Mouse (Mus musculus) kidney, adult 2 months (tissue): ENCODE data around the gene Eif4h. TPM values are rescaled to one million over a fixed set of nuclear protein-coding genes. Genes with fewer than 3 reads are reported as not detected.

Source experiments
- DNase-seq: peaks from one replicate; pipeline ENCODE4 v3.0.0; 2021
- H3K27ac ChIP-seq: fragments of 200-500 bp; 2 replicates; pipeline ENCODE4 v1.5.1; 2012; ENCODE audit warnings: low read depth, low read length, control low read depth, inconsistent platforms; ENCODE audit not compliant: insufficient read depth
- H3K27me3 ChIP-seq: fragments of 200-500 bp; replicated peaks from 2 replicates; pipeline ENCODE4 v1.6.1; 2012; ENCODE audit warnings: mild to moderate bottlenecking, moderate library complexity, low read length, inconsistent platforms; ENCODE audit not compliant: control insufficient read depth, insufficient read depth
- H3K36me3 ChIP-seq: fragments of 200-500 bp; 2 replicates; pipeline ENCODE4 v1.6.1; 2012; ENCODE audit warnings: mild to moderate bottlenecking, moderate library complexity, low read length, inconsistent platforms; ENCODE audit not compliant: control insufficient read depth, insufficient read depth
- H3K4me1 ChIP-seq: fragments of 200-500 bp; 2 replicates; pipeline ENCODE4 v1.6.1; 2011; ENCODE audit warnings: low read length; ENCODE audit not compliant: control insufficient read depth, insufficient read depth
- H3K4me3 ChIP-seq: fragments of 200-500 bp; 2 replicates; pipeline ENCODE4 v1.5.1; 2011; ENCODE audit warnings: mild to moderate bottlenecking, low read depth, low read length, control low read depth; ENCODE audit not compliant: insufficient read depth
- CTCF ChIP-seq: fragments of 200-500 bp; conservative IDR thresholded peaks from 2 replicates; pipeline ENCODE4 v1.5.1; 2011; ENCODE audit warnings: low read depth, mild to moderate bottlenecking, control low read depth, low read length, moderate library complexity, mixed read lengths; ENCODE audit not compliant: insufficient read depth, insufficient read length
- POLR2A ChIP-seq: fragments of 200-500 bp; IDR thresholded peaks from one replicate; pipeline ENCODE4 v1.6.1; 2011; ENCODE audit warnings: low read depth, low read length, control low read depth
- WGBS: fragments of 180-500 bp; shearing (Covaris S2); methylation state at CpG from one replicate; pipeline ENCODE4 v1.1.7; 2018; 5-methylcytosine and 5-hydroxymethylcytosine counted together
- polyA plus RNA-seq: library from polyadenylated mRNA; depleted of rRNA; stranded (reverse); fragments of >200 nt; gene quantifications from 2 replicates; pipeline ENCODE4 v1.2.3, GENCODE M21; 2012

Gene Eif4h
- polyA plus RNA-seq, 1 experiment: 218 TPM

DNA sequence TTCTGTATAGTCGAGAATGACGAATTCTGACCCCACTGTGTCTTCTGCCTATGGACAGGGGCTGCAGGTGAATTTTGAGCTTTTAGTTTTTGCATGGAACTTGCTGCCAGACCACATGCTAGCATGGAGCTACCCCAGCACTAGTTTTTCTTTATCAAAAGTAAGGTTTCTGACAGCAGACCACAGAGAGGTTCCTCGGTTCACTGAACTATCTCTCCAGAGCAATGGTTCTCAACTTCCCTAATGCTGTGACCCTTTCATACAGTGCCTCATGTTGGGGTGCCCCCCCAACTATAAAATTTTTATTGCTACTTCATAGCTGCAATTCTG lies 55.4 kb downstream of the Eif4h start:
- H3K4me3 ChIP-seq: no peak overlapping the region
- 48% methylated on average over 3 of the region's 3 CpGs for WGBS

DNA sequence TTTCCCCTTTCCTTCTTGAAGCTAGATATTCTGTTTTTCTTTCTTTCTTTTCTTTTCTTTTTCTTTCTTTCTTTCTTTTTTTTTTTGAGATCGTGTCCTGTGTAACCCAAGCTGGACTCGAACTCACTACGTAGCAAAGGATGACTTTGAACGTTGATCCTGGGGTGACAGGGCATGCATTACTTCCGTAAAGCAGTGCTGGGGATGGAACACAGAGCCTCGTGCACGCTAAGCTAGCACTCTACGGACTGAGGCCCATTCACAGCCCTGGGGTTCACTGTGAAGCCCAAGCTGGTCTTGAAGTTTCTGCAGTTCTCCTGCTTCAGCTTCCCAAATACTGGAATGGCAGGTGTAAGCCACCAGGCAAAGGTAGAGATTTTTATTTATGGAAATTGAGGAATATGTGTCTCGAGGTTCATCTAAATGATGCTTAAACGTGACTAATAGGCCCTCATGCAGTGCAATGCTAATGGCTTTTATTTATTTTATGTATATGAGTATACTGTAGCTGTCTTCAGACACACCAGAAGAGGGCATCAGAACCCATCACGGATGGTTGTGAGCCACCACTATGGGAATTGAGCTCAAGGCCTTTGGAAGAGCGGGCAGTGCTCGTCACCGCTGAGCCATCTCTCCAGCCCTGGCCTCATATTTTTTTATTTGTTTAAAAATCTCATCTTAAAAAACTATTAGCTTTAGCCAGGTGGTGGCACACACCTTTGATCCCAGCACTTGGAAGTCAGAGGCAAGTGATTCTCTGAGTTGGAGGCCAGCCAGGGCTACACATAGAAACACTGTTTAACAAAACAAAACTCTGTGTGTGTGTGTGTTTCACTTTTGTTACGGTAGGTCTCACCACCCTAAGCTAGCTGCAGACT lies 56.0 kb downstream of the Eif4h start:
- 26% methylated on average over 15 of the region's 15 CpGs for WGBS
- DNase-seq: peak; percentile 44
- H3K27ac ChIP-seq: no peak overlapping the region
- no peaks in the 10 kb centered on the region for H3K36me3 ChIP-seq
- no peak for TF ChIP-seq CTCF
- no peak for TF ChIP-seq POLR2A
- peaks cover 4% of the 10 kb centered on the region; the same call in 1 of the 2 replicates for H3K4me1 ChIP-seq
- peak overlapping the region; percentile 99 for H3K4me3 ChIP-seq
- H3K27me3 ChIP-seq: no peaks in the 10 kb centered on the region

More for the DNA sequence above, 55.4 kb downstream of the Eif4h start:
- DNase-seq: no peak
- H3K27ac ChIP-seq: no peak overlapping the region
- H3K36me3 ChIP-seq: no peaks in the 10 kb centered on the region
- H3K27me3 ChIP-seq: no peaks in the 10 kb centered on the region
- TF ChIP-seq CTCF: no peak
- TF ChIP-seq POLR2A: no peak
- H3K4me1 ChIP-seq: peaks cover 4% of the 10 kb centered on the region; the same call in 1 of the 2 replicates

DNA sequence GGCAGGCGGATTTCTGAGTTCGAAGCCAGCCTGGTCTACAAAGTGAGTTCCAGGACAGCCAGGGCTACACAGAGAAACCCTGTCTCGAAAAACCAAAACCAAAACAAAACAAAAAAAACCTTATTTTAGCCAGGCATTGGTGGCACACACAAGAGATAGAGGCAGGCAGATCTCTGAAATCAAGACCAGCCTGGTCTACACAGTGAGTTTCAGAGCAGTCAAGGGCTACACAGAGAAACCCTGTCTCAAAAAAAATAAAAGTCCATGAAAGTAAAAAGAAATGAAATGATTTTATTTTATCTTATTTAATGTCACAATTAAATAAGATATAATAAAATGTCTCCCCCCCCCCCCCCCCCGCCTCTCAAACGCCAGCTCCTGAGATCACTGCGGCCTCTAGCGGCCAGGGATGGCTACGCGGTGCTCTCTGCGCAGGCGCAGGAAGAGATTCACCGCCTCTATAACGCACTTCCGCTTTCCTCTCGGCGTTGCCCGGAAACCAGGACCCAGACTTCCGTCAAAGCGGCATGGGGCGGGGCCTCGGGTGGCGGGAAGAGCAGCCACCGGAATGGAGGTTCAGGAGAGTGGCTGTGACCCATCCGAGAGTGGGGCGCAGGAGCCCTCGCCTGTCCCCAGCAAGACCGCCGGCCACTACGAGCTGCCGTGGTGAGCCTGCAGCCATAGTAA lies 56.9 kb downstream of the Eif4h start:
- 7% methylated on average over 30 of the region's 30 CpGs for WGBS
- H3K4me3 ChIP-seq: peak overlapping the region; percentile 99

DNA sequence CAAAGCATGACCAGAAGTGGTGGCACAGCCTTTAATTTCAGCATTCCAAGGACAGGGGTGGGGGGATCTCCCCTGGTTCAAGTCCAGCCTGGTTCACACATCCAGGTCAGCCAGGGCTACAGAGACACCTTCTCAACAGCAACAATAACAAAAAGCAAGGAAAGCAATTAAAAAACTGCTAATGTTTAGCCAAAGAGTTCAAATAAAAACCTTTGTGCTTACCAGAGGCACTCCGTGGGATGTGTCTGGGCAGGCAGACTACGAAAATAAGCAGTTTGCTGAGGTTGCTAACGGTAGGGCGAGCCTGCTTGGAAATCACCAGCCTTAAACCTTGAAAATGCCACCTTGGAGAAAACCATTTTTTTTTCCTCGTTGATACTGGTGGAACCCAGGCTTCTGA lies 58.1 kb downstream of the Eif4h start, which contains the start of gene Rfc2:
TSS of gene Rfc2 (plus strand) at position 221 of the 400 bp plus-strand sequence.
- H3K36me3 ChIP-seq: no peaks in the 10 kb centered on the region
- no peaks in the 10 kb centered on the region for H3K27me3 ChIP-seq
- TF ChIP-seq CTCF: no peak
- TF ChIP-seq POLR2A: no peak
- H3K4me1 ChIP-seq: peaks cover 4% of the 10 kb centered on the region; the same call in 1 of the 2 replicates
- H3K4me3 ChIP-seq: no peak within 1 kb of the TSS
- DNase-seq: peak; percentile 80
- WGBS: 55% methylated on average over 5 of the region's 5 CpGs
- peak within 1 kb of the TSS; percentile 72 for H3K27ac ChIP-seq

More for the DNA sequence above, 56.9 kb downstream of the Eif4h start:
- Histone ChIP-seq H3K36me3 (no peaks in the 10 kb centered on the region), H3K27me3 (no peaks in the 10 kb centered on the region), H3K27ac (no peak overlapping the region), H3K4me1 (peaks cover 4% of the 10 kb centered on the region; the same call in 1 of the 2 replicates)
- TF ChIP-seq POLR2A: no peak
- TF ChIP-seq CTCF: peak; percentile 66
- peak; percentile 98 for DNase-seq

DNA sequence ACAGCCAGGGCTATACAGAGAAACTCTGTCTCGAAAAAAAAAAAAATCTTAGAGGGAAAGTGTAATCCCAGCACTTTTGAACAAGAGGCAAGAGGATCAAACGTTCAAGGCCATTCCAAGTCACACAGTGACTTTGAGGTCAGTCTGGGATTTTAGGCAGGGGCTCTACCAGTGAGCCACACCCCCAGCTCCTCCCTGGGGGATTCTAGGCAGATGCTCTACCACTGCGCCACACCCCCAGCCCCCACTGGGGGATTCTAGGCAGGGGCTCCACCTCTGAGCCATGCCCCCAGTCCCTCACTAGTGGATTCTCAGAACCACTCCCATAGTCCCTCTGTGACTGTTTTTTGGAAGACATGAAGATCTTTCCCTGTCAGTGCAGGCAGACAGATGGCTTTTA lies 60.2 kb downstream of the Eif4h start:
- Histone ChIP-seq H3K27me3 (no peaks in the 10 kb centered on the region), H3K27ac (no peak overlapping the region), H3K4me1 (peaks cover 4% of the 10 kb centered on the region; the same call in 1 of the 2 replicates), H3K4me3 (no peak overlapping the region), H3K36me3 (no peaks in the 10 kb centered on the region)
- TF ChIP-seq POLR2A: no peak
- no peak for TF ChIP-seq CTCF
- no peak for DNase-seq
- WGBS: 63% methylated on average over 3 of the region's 3 CpGs

DNA sequence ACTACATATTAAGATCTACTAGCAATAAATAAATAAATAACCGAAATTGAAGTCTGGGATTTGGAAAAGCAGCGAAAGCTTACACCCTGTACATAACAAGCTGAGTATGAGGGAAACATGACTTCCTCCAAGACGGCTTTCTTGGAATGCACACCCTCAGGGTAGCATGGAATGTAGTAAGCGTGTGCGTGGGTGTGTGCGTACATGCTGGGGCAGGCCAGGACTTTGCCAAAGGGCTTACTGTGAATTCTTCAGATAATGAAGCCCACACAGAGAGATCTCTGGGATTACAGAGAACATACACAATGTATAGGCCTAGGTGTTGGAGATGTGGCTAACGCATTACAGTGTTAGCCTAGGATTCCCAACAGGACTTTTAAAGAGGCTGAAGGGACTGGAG lies 61.8 kb downstream of the Eif4h start:
- TF ChIP-seq CTCF (no peak), POLR2A (no peak)
- WGBS: 76% methylated on average over 7 of the region's 7 CpGs
- DNase-seq: no peak

More for the DNA sequence above, 61.8 kb downstream of the Eif4h start:
- Histone ChIP-seq H3K27me3 (no peaks in the 10 kb centered on the region), H3K4me1 (peaks cover 7% of the 10 kb centered on the region; the same call in 1 of the 2 replicates), H3K36me3 (no peaks in the 10 kb centered on the region), H3K27ac (no peak overlapping the region), H3K4me3 (no peak overlapping the region)
